Mouse (Mus musculus) embryonic facial prominence, embryonic 12.5 days (tissue): ENCODE measurements at regions not wholly inside any gene's neighbourhood (a gene's known extent, or its start where the extent isn't known, plus 50 kb on each side); places are given as distances from the start of the nearest gene placed in this dataset.

Experiments used
- ATAC-seq: fragments of 200-750 bp; cut with Nextera tagmentation; 2 replicates; pipeline ENCODE4 v1.8.0; 2017; ENCODE audit not compliant: insufficient number of reproducible peaks, insufficient read depth, low FRiP score, low TSS enrichment
- H3K27ac ChIP-seq: fragments of 300-500 bp; sonication (generic); 2 replicates; pipeline ENCODE4 v1.5.1; 2016; ENCODE audit warnings: mild to moderate bottlenecking
- H3K27me3 ChIP-seq: fragments of 300-500 bp; sonication (generic); 2 replicates; pipeline ENCODE4 v1.6.1; 2016; ENCODE audit warnings: mild to moderate bottlenecking, moderate library complexity
- H3K36me3 ChIP-seq: fragments of 300-500 bp; sonication (generic); 2 replicates; pipeline ENCODE4 v1.6.1; 2016; ENCODE audit warnings: mild to moderate bottlenecking
- H3K4me1 ChIP-seq: fragments of 300-500 bp; sonication (generic); 2 replicates; pipeline ENCODE4 v1.6.1; 2016
- H3K4me2 ChIP-seq: fragments of 300-500 bp; sonication (generic); replicated peaks from 2 replicates; pipeline ENCODE4 v1.6.1; 2016; ENCODE audit warnings: mild to moderate bottlenecking, moderate library complexity
- H3K4me3 ChIP-seq: fragments of 300-500 bp; sonication (generic); 2 replicates; pipeline ENCODE4 v1.5.1; 2016; ENCODE audit warnings: mild to moderate bottlenecking
- H3K9ac ChIP-seq: fragments of 300-500 bp; sonication (generic); 2 replicates; pipeline ENCODE4 v1.6.1; 2016; ENCODE audit warnings: mild to moderate bottlenecking, moderate library complexity
- H3K9me3 ChIP-seq: fragments of 300-500 bp; sonication (generic); 2 replicates; pipeline ENCODE4 v1.6.1; 2016; ENCODE audit warnings: mild to moderate bottlenecking, moderate library complexity
- WGBS: fragments of 180-500 bp; shearing (Covaris S2); methylation state at CpG from one replicate; pipeline ENCODE4 v1.1.7; 2016; 5-methylcytosine and 5-hydroxymethylcytosine counted together

- no peak overlapping the region for H3K4me2 ChIP-seq
- no peaks in the 10 kb centered on the region for H3K27me3 ChIP-seq
- no peak overlapping the region for H3K9ac ChIP-seq
- H3K4me1 ChIP-seq: no peaks in the 10 kb centered on the region
- ATAC-seq: no peak
- H3K9me3 ChIP-seq: no peaks in the 10 kb centered on the region
- WGBS: 43% methylated on average over 8 of the region's 8 CpGs
- H3K4me3 ChIP-seq: no peak overlapping the region
- no peaks in the 10 kb centered on the region for H3K36me3 ChIP-seq
- no peak overlapping the region for H3K27ac ChIP-seq
Measured at GRCm38 (mm10) chr15:62216688-62217477, 1294.1 kb upstream of the A1bg start.

- 67% methylated on average over 8 of the region's 8 CpGs for WGBS
- ATAC-seq: no peak
- no peaks in the 10 kb centered on the region for H3K27me3 ChIP-seq
- no peak overlapping the region for H3K4me2 ChIP-seq
- no peak overlapping the region for H3K9ac ChIP-seq
- no peaks in the 10 kb centered on the region for H3K4me1 ChIP-seq
- H3K36me3 ChIP-seq: no peaks in the 10 kb centered on the region
- no peak overlapping the region for H3K4me3 ChIP-seq
- no peak overlapping the region for H3K27ac ChIP-seq
- H3K9me3 ChIP-seq: no peaks in the 10 kb centered on the region
Measured at GRCm38 (mm10) chr15:62215616-62216398, 1293.0 kb upstream of the A1bg start.

GRCm38 (mm10) chr15:62214300-62214699 is 1291.5 kb upstream of the A1bg start:
- WGBS: 84% methylated on average over 4 of the region's 4 CpGs
- no peaks in the 10 kb centered on the region for H3K9me3 ChIP-seq
- no peak overlapping the region for H3K4me3 ChIP-seq
- H3K36me3 ChIP-seq: no peaks in the 10 kb centered on the region
- no peak overlapping the region for H3K9ac ChIP-seq
- H3K27me3 ChIP-seq: no peaks in the 10 kb centered on the region
- H3K4me2 ChIP-seq: no peak overlapping the region
- no peak for ATAC-seq
- H3K4me1 ChIP-seq: no peaks in the 10 kb centered on the region
- H3K27ac ChIP-seq: no peak overlapping the region

DNA sequence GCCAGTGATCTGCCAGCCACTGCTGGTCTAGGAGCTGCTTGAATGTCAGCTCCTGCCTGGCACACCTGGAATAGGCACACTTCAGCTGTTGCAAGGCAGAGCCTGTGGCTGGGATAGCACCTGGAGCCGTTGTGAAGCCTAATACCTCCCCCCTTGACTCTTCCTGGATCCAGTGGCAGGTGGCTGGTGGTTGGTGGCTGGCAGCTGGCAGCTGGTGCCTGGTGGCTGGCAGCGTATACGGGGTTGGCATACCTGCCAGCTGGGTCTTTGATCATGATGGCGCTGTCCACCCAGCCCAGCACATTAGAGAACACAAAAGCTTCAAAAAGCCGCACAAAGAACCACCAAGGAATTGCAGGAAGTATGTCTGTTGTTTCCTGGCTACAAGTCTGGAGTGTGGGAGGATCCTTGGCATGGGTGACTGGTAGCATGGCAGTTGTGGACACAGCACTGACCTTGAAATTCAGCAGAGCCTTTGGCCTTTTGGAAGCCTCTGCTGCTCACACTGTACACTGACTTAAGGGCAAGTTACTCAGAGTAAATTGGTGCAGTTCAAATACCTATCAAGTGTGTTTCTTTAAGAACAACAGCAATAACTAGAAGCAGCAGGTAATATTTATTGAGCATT is 1289.6 kb upstream of the A1bg start:
- no peaks in the 10 kb centered on the region for H3K27me3 ChIP-seq
- no peak for ATAC-seq
- H3K4me2 ChIP-seq: no peak overlapping the region
- H3K27ac ChIP-seq: no peak overlapping the region
- WGBS: 82% methylated on average over 5 of the region's 5 CpGs
- no peaks in the 10 kb centered on the region for H3K9me3 ChIP-seq
- H3K36me3 ChIP-seq: no peaks in the 10 kb centered on the region
- no peak overlapping the region for H3K9ac ChIP-seq
- H3K4me3 ChIP-seq: no peak overlapping the region
- H3K4me1 ChIP-seq: no peaks in the 10 kb centered on the region

DNA sequence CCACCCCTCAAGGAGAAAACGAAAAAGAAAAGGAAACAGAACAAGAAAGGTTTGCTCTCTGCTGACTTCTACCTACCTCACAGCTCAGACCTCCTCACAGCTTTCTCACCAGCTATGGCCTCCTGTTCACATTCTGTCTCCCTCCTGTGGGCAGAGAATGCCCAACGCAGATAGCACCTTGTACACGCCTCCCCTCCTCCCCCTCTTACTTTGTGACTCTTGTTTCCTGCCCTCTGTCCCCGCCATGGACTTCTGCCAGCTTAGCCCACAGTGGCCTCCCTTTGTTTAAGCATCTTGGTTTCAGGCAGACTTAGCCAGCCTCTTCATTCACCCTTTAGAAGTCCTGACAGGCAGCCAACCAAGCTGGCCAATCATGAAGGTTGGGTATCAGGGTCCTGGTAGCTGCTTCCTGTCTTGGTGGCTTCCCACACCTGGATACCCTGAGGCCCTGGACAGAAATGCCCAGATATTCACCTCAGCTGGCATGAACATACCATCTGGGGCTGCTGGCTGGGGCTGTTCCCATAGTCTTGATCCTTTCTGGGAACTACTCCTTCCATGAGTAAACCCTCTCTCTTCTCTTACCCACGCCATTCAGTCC is 1287.2 kb upstream of the A1bg start:
- WGBS: 74% methylated on average over 5 of the region's 5 CpGs
- H3K36me3 ChIP-seq: no peaks in the 10 kb centered on the region
- H3K4me3 ChIP-seq: no peak overlapping the region
- no peak overlapping the region for H3K27ac ChIP-seq
- H3K27me3 ChIP-seq: no peaks in the 10 kb centered on the region
- H3K4me1 ChIP-seq: no peaks in the 10 kb centered on the region
- no peak overlapping the region for H3K9ac ChIP-seq
- no peak for ATAC-seq
- no peaks in the 10 kb centered on the region for H3K9me3 ChIP-seq
- no peak overlapping the region for H3K4me2 ChIP-seq

- WGBS: 92% methylated on average over 3 of the region's 3 CpGs
- no peaks in the 10 kb centered on the region for H3K36me3 ChIP-seq
- H3K27me3 ChIP-seq: no peaks in the 10 kb centered on the region
- no peak overlapping the region for H3K4me3 ChIP-seq
- no peak for ATAC-seq
- H3K9me3 ChIP-seq: no peaks in the 10 kb centered on the region
- H3K4me1 ChIP-seq: no peaks in the 10 kb centered on the region; the same call in 1 of the 2 replicates
- no peak overlapping the region for H3K27ac ChIP-seq
- H3K4me2 ChIP-seq: no peak overlapping the region
- no peak overlapping the region for H3K9ac ChIP-seq
Measured at GRCm38 (mm10) chr15:62209296-62209695, 1286.5 kb upstream of the A1bg start.

DNA sequence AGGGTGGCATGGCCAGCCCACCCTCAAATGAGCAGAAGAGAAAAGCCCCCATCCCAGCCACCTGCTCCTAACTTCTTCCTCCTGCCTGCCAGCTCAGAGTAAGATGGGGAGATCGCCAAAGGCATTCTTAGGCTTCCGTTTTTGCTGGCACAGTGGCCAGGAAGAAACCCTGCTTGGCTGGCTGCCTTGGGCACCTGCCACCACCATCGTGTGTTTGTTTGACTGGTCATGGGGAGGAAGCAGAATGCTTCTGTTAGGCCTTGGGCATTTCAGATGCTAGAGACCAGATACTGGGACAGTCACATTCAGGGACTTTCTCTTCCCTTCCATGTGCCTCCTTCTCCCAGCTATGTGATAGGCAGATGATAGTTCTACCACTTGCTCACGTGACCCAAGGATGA is 1283.7 kb upstream of the A1bg start:
- Histone ChIP-seq H3K4me3 (no peak overlapping the region), H3K9me3 (0 out of 2 replicates have a peak, but pooled peaks cover 3% of the 10 kb centered on the region), H3K27ac (no peak overlapping the region), H3K36me3 (no peaks in the 10 kb centered on the region), H3K4me1 (peaks cover 4% of the 10 kb centered on the region; the same call in 1 of the 2 replicates), H3K9ac (no peak overlapping the region), H3K4me2 (no peak overlapping the region), H3K27me3 (no peaks in the 10 kb centered on the region)
- 89% methylated on average over 4 of the region's 4 CpGs for WGBS
- ATAC-seq: no peak

DNA sequence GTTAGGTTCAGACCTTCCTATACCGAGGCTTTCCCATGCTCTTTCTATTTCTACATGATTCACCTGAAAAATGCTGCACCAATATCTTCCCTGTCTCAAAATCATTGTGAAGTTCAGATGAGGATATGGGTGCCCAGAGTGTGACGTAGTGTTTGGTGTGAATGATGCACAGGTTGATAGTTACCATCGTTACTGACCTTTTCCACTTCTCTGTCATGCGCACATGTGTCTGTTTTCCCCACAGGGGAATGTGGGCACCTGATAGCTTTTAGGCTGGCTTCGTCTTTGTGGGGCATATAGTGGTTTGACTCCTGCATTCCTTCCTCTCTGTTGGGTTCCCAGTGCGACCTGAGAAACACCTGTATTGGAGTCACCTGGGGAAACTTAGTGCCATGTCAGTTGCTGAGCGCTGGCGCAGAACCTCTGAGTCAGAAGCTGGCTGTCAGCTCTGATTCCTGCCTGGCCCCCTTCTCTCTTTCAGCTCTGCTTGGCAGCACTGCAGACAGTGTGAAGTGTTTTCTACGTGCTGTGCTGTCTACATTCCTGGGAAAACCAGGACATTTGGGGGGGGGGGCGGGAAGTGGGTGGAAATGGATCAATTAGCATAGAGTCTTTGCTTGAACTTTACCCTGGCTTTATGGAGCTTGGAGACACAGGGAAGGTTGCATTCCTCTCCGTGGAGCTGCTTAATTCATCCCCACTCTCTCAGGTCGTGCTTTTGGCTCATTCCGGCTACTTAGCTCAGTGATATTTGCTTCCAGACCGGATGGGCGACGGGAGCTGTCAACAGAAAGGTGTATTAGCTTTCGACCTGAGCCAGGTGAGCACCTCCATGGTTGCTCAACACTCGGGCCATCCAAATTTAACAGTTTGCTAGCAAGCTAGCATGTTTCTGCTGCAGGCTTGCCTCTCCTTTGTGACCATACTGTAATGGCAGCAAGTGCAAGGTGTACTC is 1281.4 kb upstream of the A1bg start:
- ATAC-seq: no peak
- H3K4me3 ChIP-seq: no peak overlapping the region
- no peak overlapping the region for H3K4me2 ChIP-seq
- H3K27ac ChIP-seq: no peak overlapping the region
- 0 out of 2 replicates have a peak, but pooled peaks cover 3% of the 10 kb centered on the region for H3K9me3 ChIP-seq
- WGBS: 72% methylated on average over 18 of the region's 18 CpGs
- H3K9ac ChIP-seq: no peak overlapping the region
- peaks cover 4% of the 10 kb centered on the region; the same call in 1 of the 2 replicates for H3K4me1 ChIP-seq
- H3K27me3 ChIP-seq: no peaks in the 10 kb centered on the region
- H3K36me3 ChIP-seq: no peaks in the 10 kb centered on the region

GRCm38 (mm10) chr15:62202781-62203375 is 1280.1 kb upstream of the A1bg start:
- no peaks in the 10 kb centered on the region for H3K27me3 ChIP-seq
- H3K4me1 ChIP-seq: peaks cover 4% of the 10 kb centered on the region; the same call in 1 of the 2 replicates
- H3K4me3 ChIP-seq: no peak overlapping the region
- H3K27ac ChIP-seq: no peak overlapping the region
- no peaks in the 10 kb centered on the region for H3K36me3 ChIP-seq
- WGBS: 78% methylated on average over 10 of the region's 10 CpGs
- ATAC-seq: no peak
- no peak overlapping the region for H3K4me2 ChIP-seq
- H3K9me3 ChIP-seq: 0 out of 2 replicates have a peak, but pooled peaks cover 3% of the 10 kb centered on the region
- no peak overlapping the region for H3K9ac ChIP-seq

GRCm38 (mm10) chr15:62198721-62199120 is 1275.9 kb upstream of the A1bg start:
- H3K9me3 ChIP-seq: 0 out of 2 replicates have a peak, but pooled peaks cover 3% of the 10 kb centered on the region
- 93% methylated on average over 6 of the region's 6 CpGs for WGBS

More at GRCm38 (mm10) chr15:62198721-62199120, 1275.9 kb upstream of the A1bg start:
- Histone ChIP-seq H3K4me2 (no peak overlapping the region), H3K4me1 (no peaks in the 10 kb centered on the region), H3K27ac (no peak overlapping the region), H3K9ac (no peak overlapping the region), H3K27me3 (no peaks in the 10 kb centered on the region), H3K36me3 (no peaks in the 10 kb centered on the region), H3K4me3 (no peak overlapping the region)
- ATAC-seq: no peak
